18 mouse cellular contexts compared by ENCODE assay signal in genomic region chr12:14338244-14338799, GRCm38 (mm10).
DNase-seq lines count a peak whose midpoint lies in the region; ATAC-seq lines count a peak whose summit lies in the region.
"Had no signal": no experiment of that assay in that cellular context is flagged by ENCODE, and none has a peak within 500 bp of the region (broad histone marks: within the 10 kb centered on the region; RNA-seq: fewer than 3 reads in every experiment).

No protein-coding gene starts in this region.

- H3K36me3 ChIP-seq in neural tube, embryonic 13.5 days, result no peaks in the 10 kb centered on the region
- H3K36me3 ChIP-seq in heart, embryonic 11.5 days (ENCODE audit: control insufficient read depth, insufficient read depth, low read length), result no peaks in the 10 kb centered on the region
- H3K36me3 ChIP-seq: embryonic facial prominence, embryonic 12.5 days; limb, embryonic 15.5 days had no signal

- no peaks in the 10 kb centered on the region for H3K9me3 ChIP-seq in neural tube, embryonic 13.5 days
- H3K9me3 ChIP-seq in heart, embryonic 11.5 days (replicated peaks; ENCODE audit: control insufficient read depth, low read length), result no peaks in the 10 kb centered on the region
- H3K9me3 ChIP-seq: embryonic facial prominence, embryonic 12.5 days; forebrain, embryonic 13.5 days; limb, embryonic 15.5 days had no signal

- WGBS in neural tube, embryonic 13.5 days, result 26% methylated on average over 5 of the region's 5 CpGs
- 57% methylated on average over 5 of the region's 5 CpGs for WGBS in heart, embryonic 11.5 days (ENCODE audit: insufficient replicate concordance)

- peak; percentile 7 to 22 for DNase-seq in frontal cortex, postnatal 36 days (ENCODE audit: low spot score in 2 of 2)
- no peak for DNase-seq in frontal cortex, postnatal 14 days (ENCODE audit: low spot score in 2 of 2)
- peak; percentile 32 to 56 for DNase-seq in layer of hippocampus, adult 18-20 months (ENCODE audit: low spot score in 2 of 2)
- no peak for DNase-seq in layer of hippocampus, postnatal 10 days (ENCODE audit: low spot score in 2 of 2)
- peak; percentile 28 for DNase-seq in embryo, embryonic 10 days (ENCODE audit: low spot score)
- DNase-seq: cerebellum, adult 8-10 months; gastrocnemius, postnatal 10 days; kidney, adult 11 months; lung, embryonic 14.5 days; spleen, adult 18-20 months; thymus, postnatal 36 days had no signal

- H3K4me2 ChIP-seq in neural tube, embryonic 13.5 days, result no peak overlapping the region
- H3K4me2 ChIP-seq in heart, embryonic 11.5 days, result no peak overlapping the region
- H3K4me2 ChIP-seq: embryonic facial prominence, embryonic 12.5 days; forebrain, embryonic 13.5 days; limb, embryonic 15.5 days; lung, embryonic 14.5 days had no signal

- ATAC-seq in neural tube, embryonic 13.5 days (ENCODE audit: low read depth), result peak; percentile 77; the same call in 1 of the 2 replicates
- ATAC-seq in megakaryocyte-erythroid progenitor cell, adult 5-6 weeks (replicated peaks; ENCODE audit: low FRiP score, low TSS enrichment, poor library complexity, severe bottlenecking), result no peak
- no peak for ATAC-seq in heart, embryonic 11.5 days (replicated peaks; ENCODE audit: insufficient number of reproducible peaks, low FRiP score, low TSS enrichment)
- ATAC-seq: forebrain, embryonic 13.5 days had no signal

- no peak overlapping the region for H3K9ac ChIP-seq in neural tube, embryonic 13.5 days
- no peak overlapping the region for H3K9ac ChIP-seq in heart, embryonic 11.5 days (ENCODE audit: low read depth, low read length)
- H3K9ac ChIP-seq: embryonic facial prominence, embryonic 12.5 days; forebrain, embryonic 13.5 days; limb, embryonic 15.5 days; lung, embryonic 14.5 days had no signal

- no peak overlapping the region for H3K27ac ChIP-seq in neural tube, embryonic 13.5 days (replicated peaks)
- no peak overlapping the region for H3K27ac ChIP-seq in heart, embryonic 11.5 days (ENCODE audit: low read depth, low read length)
- H3K27ac ChIP-seq: embryonic facial prominence, embryonic 12.5 days; forebrain, embryonic 13.5 days; limb, embryonic 15.5 days; stomach, postnatal 0 days had no signal

- no peaks in the 10 kb centered on the region for H3K27me3 ChIP-seq in neural tube, embryonic 13.5 days
- no peaks in the 10 kb centered on the region for H3K27me3 ChIP-seq in heart, embryonic 11.5 days (ENCODE audit: control insufficient read depth, insufficient read depth, low read length)
- H3K27me3 ChIP-seq: embryonic facial prominence, embryonic 12.5 days; forebrain, embryonic 13.5 days; limb, embryonic 15.5 days had no signal

- H3K4me3 ChIP-seq in neural tube, embryonic 13.5 days, result no peak overlapping the region
- no peak overlapping the region for H3K4me3 ChIP-seq in heart, embryonic 11.5 days (ENCODE audit: low read depth, low read length)
- H3K4me3 ChIP-seq: embryonic facial prominence, embryonic 12.5 days; forebrain, embryonic 13.5 days; limb, embryonic 15.5 days had no signal

- no peaks in the 10 kb centered on the region for H3K4me1 ChIP-seq in neural tube, embryonic 13.5 days (replicated peaks)
- no peaks in the 10 kb centered on the region for H3K4me1 ChIP-seq in heart, embryonic 11.5 days (ENCODE audit: control insufficient read depth, insufficient read depth, low read length)
- H3K4me1 ChIP-seq: embryonic facial prominence, embryonic 12.5 days; forebrain, embryonic 13.5 days; limb, embryonic 15.5 days had no signal

Comparison
In these comparisons a context has a peak if more than half of its experiments do, and no peak if none do; other contexts are left out.
1. DNase-seq: peak in frontal cortex, postnatal 36 days (2 of 2), layer of hippocampus, adult 18-20 months (2 of 2) and embryo, embryonic 10 days (single experiment); none in frontal cortex, postnatal 14 days (0 of 2) and layer of hippocampus, postnatal 10 days (0 of 2).